Mouse (Mus musculus) thymus, postnatal 25 days (tissue): ENCODE results near the gene Tbl2.
A peak's percentile ranks its signal among the peaks of the same experiment; 100 is the strongest.

Experiments
- DNase-seq: peaks from one replicate; pipeline ENCODE4 v3.0.0; 2022

Gene Tbl2

DNA sequence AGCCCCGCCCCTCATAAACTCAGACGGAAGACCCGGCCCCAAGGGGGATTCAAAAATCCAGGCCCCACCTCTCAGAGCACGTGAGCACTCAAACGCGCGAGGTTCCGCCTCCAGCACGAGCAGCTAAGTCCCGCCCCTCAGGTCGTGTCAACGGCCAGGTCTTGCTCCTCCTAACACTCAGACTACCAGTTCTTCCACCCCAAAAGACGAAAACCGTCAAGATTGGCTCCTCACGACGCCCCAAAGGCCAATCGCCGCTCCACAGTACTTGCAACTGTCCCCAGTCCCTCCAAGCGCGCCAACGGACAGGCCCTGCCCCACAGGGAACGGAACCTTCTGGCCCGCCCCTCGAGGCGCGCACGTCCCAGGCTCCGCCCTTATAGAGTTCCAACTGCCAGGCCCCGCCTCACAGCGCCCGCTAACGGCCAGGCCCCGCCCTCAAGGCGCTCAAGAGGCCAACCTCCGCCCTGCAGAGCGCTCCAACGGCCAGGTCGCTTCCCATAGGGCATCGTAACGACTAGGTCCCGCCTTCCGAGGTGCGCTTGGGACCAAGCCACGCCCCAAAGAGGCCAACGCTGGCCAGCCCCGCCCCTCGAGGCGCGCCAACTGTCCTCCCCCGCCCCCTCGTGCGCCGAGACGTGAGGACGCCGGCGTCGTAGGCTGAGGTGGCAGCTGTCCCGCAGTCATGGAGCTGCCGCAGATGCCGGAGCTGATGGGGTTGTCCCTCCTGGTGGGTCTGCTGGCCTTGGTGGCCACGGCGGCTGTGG is at the start of gene Tbl2:
Gene Tbl2 (plus strand): TSS at position 605 of the 767 bp plus-strand sequence.
- peak; percentile 99 for DNase-seq

DNA sequence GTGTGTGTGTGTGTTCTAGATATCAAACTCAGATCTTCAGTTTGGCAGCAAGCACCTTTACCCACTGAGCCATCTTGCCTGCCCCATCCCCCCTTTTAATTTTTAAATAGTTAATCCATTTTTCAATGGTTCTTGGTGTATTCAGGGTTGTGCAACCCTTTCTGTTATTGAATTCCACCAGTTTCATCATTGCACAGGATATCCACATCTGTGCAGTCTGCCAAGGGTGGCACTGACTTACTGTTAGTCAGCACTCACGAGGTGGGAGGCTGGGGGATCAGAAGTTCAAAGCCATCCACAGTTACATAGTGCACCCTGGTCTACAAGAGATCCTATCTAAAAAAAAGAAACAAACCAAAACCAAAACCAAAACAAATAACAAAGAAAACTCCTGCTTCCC is 48.5 kb upstream of the Tbl2 start:
- no peak for DNase-seq

DNA sequence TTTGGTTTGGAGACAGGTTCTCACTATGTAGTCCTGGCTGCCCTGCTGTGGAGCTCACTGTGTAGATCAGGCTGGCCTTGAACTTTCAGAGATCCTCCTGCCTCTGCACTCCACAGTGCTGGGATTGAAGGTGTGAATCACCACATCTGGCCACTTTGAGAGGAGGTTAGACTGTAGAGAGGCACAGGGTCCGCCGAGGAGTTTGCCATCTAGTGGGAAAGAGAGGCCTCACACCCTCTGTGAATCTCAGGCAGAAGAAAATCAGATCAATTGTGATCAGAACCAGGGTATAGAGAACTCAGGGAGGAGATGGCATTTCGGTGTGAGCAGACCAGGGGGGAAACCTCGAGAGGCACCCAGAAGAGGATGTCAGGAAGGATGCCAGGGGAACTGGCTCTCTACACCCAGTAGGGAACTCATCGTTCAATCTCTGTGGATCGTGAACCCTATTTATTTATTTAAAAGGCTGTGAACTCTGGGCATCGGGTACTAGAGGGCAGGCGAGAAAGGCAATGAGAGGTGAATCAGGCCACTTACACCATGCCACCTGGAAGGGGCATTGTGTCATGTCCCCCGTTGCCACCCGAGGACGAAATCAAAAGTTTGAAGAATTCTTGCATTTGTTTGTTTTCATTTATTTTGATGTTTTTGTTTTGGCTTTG is 45.3 kb upstream of the Tbl2 start:
- no peak for DNase-seq

DNA sequence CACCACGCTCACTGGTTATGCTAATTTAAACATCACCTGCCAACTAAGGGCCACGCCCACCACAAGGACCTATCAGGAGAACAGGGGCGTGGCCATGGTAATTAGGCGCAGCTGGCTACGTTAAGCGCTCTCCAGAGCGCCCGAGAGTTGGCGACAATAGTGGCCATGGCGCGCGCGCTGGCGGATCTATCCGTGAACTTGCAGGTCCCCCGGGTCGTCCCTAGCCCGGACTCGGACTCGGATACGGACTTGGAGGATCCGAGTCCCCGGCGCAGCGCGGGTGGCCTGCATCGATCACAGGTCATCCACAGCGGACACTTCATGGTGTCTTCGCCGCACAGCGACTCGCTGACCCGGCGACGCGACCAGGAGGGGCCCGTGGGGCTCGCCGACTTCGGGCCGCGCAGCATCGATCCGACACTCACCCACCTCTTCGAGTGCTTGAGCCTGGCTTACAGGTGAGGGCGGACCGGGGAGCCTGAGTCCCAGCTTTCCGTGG is 42.6 kb upstream of the Tbl2 start:
- peak; percentile 56 for DNase-seq

DNA sequence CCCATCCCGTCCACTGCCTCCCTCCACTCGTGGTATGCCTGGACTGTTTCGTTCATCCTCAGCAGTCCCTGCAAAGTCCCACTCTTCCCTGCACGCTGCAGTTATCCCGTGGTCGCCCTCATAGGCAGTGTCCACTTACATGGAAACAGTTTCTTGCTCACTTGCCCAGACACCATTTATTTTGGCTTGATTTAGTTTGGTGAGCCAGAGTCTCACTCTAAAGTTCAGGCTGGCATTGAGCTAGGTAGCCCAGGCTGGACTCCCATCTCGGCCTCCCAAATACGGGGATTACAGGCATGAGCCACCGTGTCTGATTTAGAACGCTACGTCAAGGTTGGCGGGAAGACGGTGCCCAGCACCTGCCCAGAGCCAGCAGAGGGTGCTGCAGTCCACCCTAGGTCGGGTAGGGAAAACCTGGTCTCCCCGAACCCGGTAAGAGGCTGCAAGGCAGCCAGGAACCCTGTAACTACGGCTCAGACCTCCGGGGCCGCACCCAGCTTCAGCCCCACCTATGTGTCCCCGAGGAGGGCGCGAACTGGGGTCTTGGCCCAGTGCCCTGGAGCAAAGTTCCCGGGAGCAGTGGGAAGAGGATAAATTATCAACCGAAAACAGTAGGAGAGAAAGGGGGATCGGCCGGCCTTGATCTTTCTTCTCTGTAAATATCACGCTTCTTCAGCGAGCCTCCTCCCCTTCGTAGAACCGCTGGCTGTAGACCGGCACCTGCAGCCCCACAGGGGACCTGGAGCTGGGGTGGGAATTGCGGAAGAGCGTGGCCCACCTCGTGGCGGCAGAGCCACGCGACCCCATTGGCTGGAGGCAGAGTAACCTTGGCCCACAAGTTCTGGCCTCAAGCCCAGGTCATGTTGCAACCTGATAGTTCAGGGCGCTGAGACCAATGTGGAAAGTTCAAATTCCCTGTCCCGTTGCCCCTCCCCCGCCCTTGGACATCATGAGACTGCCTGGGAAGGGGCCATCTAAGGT is 41.6 kb upstream of the Tbl2 start:
- DNase-seq, result peak; percentile 42

DNA sequence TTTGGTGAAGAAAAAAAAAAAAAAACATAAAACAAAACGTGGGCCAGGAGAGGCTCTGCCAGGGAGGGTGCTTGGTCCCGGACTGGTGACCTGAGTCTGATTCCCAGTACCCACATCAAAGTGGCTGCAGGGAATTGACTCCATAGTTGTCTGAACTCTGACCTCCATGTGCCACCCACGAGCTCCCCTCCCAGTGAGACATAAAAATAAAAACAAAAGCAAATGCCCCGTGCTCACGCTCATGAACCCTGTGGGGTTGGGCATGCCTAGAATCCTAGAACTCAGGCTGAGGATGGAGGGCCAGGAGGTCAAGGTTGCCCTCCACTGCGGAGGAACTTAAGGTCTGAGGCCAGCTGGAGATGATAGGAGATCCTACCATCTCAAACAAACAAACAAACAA is 40.4 kb upstream of the Tbl2 start:
- no peak for DNase-seq

DNA sequence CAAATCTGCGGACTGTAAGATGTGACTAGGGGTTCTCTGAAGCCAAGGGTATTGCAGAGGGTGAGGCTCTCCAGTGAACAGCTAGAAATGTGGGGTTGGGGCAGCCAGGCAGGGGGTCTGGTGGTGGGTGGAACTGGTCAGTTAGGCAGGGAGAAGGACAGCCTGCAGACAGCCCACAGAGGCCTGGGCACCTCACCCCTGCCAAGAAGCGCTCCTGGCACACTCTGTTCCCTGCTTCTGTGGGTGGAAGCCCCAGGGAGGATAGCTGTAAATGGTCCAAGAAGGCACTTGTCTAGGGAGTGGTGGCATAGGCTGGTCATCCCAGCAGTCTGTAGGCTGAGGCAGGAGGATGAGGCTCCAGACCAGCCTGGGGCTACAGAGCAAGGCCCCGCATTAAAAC is 40.0 kb upstream of the Tbl2 start:
- DNase-seq, result no peak

DNA sequence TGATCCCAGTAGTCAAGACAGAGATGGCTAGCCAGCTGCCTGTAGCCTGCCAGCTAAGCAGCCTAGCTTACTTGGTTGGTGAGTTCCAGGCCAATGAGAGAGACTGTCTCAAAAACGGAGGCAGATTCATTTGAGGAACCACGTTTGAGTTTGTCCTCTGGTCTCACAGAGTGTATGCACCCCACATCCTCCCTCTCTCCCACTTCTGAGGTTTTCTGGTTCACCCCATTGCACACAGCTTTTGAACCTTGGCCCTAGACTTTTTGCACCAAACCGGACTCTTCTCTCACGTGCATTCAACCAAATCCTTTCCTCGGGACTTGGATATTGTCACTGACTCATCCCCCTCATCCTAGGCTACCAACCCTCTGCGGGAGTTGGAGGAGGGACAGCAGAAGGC is 39.5 kb upstream of the Tbl2 start:
- no peak for DNase-seq

DNA sequence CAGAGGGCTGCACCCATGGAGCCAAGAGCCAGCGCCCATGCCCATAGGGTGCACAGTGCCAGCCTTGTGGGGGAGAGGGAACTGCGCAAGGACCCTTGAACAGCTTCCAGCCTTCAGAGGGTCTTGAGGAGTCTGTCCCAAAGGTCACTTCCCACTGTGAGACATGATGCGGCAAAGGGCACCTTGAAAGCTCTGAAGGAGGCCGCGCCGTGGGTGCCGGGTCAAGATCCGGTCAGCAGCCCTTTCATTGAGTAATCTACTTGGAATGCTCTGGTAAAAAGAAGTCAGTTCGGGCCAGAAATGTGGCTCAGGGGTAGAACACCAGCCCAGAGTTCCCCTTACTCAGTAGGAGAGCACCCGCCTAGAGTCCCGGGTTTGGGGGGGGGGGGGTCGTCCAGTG is 35.7 kb upstream of the Tbl2 start:
- no peak for DNase-seq

DNA sequence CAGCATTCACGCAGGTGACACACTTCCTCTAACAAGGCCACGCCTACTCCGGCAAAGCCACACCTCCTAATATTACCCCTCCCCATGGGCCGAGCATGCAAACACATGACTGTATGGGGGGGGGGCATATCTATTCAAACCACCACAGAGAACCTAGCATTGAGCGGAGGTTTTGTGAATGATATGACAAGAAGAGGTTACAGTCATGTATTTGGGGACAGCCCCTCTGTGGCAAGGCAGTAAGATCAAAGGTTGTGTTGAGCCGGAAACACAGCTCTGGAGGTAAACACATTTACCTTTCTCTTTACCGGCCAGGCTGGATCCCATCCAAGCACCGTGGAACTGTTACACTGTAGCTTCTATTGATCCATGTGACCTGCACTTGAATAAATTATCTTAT is 34.2 kb upstream of the Tbl2 start:
- no peak for DNase-seq

DNA sequence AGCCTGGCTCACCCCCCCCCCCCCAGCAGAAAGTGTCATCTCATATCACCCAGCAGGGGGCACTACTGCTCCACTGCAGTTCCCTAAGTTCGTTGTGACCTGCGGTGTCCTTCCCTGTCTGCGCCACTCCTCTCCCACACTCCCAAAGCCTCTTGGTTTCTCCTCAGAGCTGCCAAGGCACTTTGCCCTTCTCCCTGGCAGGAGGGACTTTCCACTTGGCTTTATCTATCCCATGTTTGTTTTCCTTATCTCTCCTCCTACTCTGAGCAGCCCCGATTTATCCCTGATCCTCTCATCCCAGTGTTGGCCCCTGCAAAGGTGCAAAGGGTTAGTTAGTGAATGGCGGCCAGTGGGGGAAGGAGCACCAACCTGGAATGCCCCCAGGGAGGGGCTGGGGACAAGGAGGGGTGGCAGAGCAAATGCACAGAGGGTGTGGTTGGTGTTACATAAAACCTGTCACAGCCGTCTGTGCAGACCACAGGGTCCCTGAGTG is 30.8 kb upstream of the Tbl2 start:
- DNase-seq, result peak; percentile 53

DNA sequence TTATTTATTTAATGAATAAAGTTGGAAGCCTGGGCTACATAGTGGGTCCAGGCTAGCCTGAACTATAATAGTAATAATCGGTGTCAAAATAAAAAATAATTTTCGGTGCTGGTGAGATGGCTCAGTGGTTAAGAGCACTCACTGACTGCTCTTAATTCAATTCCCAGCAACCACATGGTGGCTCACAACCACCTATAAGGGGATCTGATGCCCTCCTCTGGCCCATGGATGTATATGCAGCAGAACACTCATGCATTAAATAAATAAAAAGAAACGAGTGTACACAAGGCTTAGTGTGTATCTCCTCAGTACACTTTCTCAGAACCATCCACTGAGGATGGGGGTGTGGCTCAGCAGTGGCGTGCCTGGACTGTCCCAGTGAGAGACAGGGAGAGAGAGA is 28.7 kb upstream of the Tbl2 start:
- DNase-seq, result no peak

DNA sequence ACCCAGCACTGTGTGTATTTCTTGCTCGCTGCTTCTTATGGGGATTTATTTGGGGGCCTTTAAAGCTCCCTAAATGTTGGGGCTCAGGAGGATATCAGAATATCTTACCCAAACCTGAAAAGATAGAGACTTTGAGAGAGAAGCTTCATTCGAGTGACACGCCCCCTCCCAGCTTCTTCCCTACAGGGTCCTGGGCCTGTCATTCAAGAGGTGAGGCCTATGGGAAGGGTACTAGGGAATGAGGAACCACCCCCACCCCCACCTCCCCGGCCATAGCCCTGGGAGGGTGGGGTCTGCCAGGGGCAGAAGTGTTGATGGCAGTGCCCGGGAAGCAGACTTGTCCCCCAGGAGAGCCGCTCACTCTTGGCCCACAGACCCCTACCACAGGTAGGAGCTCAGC is 23.3 kb upstream of the Tbl2 start:
- DNase-seq, result no peak

DNA sequence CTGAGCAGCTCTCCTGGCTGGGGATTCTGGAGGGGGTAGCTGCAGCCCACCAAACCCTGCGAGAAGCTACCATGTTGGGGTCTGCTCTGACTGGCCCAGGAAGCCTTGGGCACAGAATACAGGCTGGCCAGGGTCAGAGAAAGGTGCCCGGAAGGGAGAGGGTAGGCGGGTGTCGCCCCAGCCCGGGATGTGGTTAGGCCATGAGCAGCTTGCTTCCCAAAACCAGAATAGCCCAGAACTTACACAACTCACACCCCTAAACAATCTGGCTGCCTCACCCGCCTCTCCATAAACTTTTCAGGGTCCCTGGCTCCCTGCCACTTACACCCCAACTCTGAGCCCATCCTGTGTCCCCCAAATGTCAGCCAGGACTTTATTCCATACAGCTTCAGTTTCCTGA is 21.8 kb upstream of the Tbl2 start:
- DNase-seq, result no peak

DNA sequence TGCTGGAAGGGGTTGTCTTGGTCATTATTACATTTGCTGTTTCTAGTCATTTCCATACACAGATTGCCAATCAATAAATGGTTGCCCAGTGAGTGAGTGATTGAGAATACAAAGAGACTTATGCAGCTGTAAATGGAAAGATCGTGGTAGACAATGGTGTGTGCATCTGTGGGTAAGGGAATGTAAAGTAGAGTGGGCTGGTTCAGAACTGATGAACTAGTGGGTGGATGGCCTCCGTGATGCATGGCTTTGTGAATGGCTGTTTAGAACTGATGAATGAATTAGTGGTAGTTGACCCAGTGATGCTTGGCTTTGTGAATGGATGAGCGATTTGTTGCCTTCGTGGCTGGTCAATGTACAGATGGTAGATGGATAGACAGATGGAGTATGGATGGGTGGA is 19.7 kb upstream of the Tbl2 start:
- DNase-seq, result no peak

DNA sequence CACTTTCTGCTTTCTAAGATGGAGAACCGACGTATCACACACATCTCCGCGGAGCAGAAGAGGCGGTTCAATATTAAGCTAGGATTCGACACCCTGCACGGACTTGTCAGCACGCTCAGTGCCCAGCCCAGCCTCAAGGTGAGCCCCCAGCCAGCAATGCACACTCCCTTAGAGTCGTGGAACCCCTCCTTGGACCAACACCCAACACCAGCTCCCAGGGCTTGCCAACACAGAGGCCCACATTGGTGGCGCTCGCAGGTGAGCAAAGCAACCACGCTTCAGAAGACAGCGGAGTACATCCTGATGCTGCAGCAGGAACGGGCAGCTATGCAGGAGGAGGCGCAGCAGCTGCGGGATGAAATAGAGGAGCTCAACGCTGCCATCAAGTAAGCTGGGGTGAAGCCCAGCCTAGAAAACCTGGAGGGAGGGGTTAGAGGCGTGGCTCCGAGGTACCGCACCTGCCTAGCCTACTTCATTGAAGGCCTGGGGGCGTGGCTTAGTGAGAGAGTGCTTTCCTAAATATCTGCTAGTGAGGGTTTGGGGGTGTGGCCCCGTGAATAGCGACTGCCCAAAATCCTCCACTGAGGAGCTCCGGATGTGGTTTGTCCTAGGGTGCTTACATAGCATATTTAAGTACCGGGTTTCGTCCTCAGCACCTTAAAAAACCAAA is 15.6 kb upstream of the Tbl2 start:
- peak; percentile 82 for DNase-seq

DNA sequence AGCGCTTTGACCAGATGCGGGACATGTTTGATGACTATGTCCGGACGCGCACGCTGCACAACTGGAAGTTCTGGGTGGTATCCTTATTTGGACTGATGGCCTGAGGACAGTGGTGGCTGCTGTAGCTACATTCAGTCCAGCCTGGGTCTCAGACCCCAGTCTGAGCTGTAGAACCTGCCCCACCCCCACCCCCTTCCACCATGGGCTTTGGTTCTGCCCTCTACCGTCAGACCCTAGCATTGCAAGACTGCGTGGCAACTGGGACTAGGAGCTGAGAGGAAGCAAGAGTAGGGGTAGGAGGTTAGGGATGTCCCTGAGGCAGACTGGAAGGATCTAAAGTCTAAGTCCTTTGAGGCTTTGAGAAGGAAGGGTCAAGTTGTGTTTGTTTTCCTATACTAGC is 14.9 kb upstream of the Tbl2 start:
- DNase-seq, result peak; percentile 62

DNA sequence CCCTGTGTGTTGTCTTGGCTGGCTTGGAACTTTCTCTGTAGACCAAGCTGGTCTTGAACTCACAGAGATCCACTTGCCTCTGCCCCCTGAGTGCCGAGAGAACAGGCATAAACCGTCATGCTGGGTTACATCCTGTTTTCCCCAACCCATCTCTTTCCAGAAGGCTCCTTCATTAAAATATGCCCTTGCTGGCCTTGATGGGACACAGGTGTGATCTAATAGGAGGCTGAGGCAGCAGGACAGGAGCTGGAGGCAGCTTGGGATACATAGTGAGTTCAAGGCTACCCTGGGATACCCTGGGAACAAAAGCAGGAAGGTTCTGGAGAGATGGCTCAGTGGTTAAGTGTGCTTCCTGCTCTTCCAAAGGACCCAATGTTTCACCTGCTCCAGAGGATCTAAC is 9.6 kb upstream of the Tbl2 start:
- DNase-seq, result no peak

DNA sequence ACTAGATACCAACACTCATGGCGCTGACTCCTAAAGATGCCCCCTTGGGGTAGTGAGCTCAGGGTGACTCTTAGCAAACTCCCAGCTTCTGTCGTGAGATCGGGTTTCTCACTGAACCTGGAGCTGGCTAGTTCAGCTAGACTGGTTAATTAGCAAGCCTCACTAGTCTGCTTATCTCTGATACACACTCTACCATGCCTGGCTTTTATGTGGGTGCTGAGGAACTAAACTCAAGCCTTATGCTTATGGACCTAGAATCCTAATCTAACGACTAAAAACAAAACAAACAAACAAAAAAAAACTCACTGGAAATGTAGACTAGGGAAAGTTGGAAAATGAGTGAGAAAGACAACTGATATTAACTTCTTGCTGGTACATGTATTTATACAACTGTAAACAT is 5.0 kb upstream of the Tbl2 start:
- DNase-seq, result no peak

DNA sequence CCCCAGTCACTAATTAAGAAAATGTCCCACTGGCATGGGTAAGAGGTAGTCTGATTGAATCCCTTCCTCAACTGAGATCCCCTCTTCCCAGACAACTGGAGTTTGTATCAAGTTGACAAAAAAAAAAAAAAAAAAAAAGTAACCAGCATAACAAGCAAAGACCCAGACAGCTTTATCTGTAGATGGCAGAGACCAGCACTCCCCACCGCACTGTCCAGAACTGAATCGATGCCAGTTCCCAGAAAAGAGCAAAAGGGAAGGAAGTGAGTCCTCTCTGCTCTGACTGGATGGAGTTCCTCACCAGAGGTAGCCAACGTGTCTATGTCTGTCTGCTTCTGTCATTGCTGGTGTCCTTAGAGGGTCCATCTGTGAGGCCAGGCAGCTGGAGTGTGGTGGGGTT is 3.9 kb upstream of the Tbl2 start:
- no peak for DNase-seq

DNA sequence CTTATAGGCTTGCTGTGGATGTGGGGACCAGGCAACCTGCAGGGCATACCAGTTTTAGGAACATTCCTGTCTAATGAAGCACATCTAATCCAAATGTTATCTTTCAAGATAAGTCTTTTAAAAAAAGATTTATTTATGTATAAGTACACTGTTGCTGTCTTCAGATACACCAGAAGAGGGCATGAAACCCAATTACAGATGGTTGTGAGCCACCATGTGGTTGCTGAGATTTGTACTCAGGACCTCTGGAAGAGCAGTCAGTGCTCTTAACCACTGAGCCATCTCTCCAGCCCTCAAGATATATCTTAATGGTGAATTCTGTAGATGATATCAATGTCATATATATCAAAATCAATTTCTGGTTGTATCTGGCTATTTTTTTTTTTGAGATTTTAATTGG is 3.5 kb upstream of the Tbl2 start:
- DNase-seq, result no peak

DNA sequence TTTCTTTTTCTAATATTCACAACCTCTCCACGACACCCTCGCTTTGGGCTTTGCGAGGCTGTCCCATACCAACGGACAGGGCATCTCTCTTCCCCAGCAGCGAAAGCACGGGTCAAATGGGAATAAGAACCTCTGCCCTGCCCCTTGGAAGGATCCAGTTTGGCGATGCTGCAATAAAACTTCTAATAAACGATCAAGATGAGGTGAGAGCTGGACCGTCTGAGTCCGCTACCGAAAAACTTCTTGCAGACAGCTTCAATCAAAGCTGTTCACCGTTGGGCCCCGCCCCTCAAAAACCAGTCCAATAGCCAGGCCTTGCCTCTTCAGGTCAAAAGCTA is 773 bp upstream of the Tbl2 start:
- DNase-seq, result no peak

DNA sequence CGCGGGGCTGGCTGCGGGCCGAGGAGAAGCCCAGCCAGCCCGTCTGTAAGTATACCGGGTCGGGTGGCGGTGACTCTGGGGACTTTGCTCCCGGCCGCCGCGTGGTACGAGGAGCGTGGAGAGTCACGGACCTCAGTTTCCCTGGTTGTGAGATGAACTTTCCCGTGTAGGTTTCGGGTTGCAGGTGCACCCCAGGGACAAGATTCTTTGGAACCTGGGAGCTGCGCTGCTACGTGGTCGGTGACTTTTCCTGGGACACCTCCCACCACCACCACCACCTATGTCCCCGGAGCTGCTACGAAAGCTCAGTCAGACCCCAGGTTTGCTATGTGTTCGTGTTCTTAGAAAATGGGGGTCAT is 342 bp downstream of the Tbl2 start:
- DNase-seq, result no peak
